Comparison of ENCODE assay signal across 9 mouse cellular contexts in genomic region chr16:30940699-30941098, GRCm38 (mm10).
DNase-seq lines count a peak whose midpoint lies in the region; ATAC-seq and TF ChIP-seq lines count a peak whose summit lies in the region.
"Had no signal": no experiment of that assay in that cellular context is flagged by ENCODE, and none has a peak within 500 bp of the region (broad histone marks: within the 10 kb centered on the region; RNA-seq: fewer than 3 reads in every experiment).

No protein-coding gene starts in this region.

- H3K27ac ChIP-seq in gastrocnemius, adult 2 months = no peak overlapping the region
- H3K27ac ChIP-seq: embryonic facial prominence, embryonic 15.5 days had no signal

- no peak for DNase-seq in gastrocnemius, adult 2 months
- DNase-seq in gastrocnemius, adult 8-10 months (ENCODE audit: low spot score in 2 of 2) = no peak
- DNase-seq in lung, postnatal 36 days = peak; percentile 28
- no peak for DNase-seq in lung, postnatal 14 days
- peak; percentile 82 for DNase-seq in ZHBTc4 (ENCODE audit: low read depth, low spot score)
- peak; percentile 51 for DNase-seq in retina, postnatal 1 day
- no peak for DNase-seq in Muller cell, postnatal 12 days (ENCODE audit: inconsistent ontology term)

- intact Hi-C loops in gastrocnemius, adult 2 months (cut with DNase I) = no loop called here

- H3K4me3 ChIP-seq in gastrocnemius, adult 2 months = no peak overlapping the region
- H3K4me3 ChIP-seq: embryonic facial prominence, embryonic 15.5 days had no signal

- no peak for ATAC-seq in cerebellum, adult (ENCODE audit: insufficient number of reproducible peaks, low FRiP score, low TSS enrichment)

- peak; percentile 59 for TF ChIP-seq CTCF in gastrocnemius, adult 2 months (IDR thresholded peaks at IDR 0.05)

Comparison
In these comparisons a context has a peak if more than half of its experiments do, and no peak if none do; other contexts are left out.
1. DNase-seq: peak in lung, postnatal 36 days (single experiment), ZHBTc4 (single experiment) and retina, postnatal 1 day (single experiment); none in gastrocnemius, adult 2 months (single experiment), gastrocnemius, adult 8-10 months (0 of 2), lung, postnatal 14 days (single experiment) and Muller cell, postnatal 12 days (single experiment).